Mouse (Mus musculus) brain, embryonic 14.5 days (tissue): ENCODE results near the gene Nap1l2. TPM values are rescaled to one million over a fixed set of nuclear protein-coding genes. Genes with fewer than 3 reads are reported as not detected.
"Not testable (repeated sequence)": the region's sequence is repeated elsewhere in the genome, so short reads cannot be mapped to it uniquely, and the experiment has no call there.

Experiments used
- DNase-seq: peaks from one replicate; pipeline ENCODE4 v3.0.0-alpha.2; 2011; ENCODE audit warnings: low read depth
- CTCF ChIP-seq: fragments of 200-500 bp; IDR thresholded peaks from 2 replicates; pipeline ENCODE4 v1.5.1; 2012; ENCODE audit warnings: inconsistent platforms, mild to moderate bottlenecking, moderate library complexity, borderline replicate concordance; ENCODE audit not compliant: insufficient read depth, insufficient read length; ENCODE audit errors: extremely low read depth
- POLR2A ChIP-seq: fragments of 200-500 bp; IDR thresholded peaks from 2 replicates; pipeline ENCODE4 v1.6.1; 2012; ENCODE audit warnings: mild to moderate bottlenecking, inconsistent platforms, borderline replicate concordance; ENCODE audit not compliant: poor library complexity, insufficient read depth, insufficient read length, severe bottlenecking; ENCODE audit errors: extremely low read depth
- polyA plus RNA-seq: library from polyadenylated mRNA; depleted of rRNA; stranded (reverse); fragments of >200 nt; gene quantifications from 2 replicates; pipeline ENCODE4 v1.2.3, GENCODE M21; 2012; rRNA removed

Gene Nap1l2
- 29.4 and 46.4 TPM in 2 replicates for polyA plus RNA-seq

DNA sequence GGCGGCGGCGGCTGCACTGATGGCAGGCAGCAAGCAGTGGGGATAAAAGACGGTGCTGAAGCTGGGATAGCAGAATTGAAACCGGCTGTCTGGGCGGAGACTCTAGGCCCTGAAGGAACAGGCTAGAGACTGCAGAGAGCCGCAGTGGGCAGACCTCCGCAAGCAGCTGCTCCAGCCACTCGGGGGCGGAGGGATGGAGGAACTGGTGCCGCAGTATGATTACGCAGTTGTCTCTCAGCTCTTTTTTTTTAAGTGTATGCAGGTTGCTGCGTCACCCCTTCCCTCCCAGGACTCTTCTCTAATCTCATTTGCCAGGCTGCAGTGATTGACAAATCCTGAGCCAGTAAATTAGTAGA is at the start of gene Nap1l2:
Gene Nap1l2, minus strand, starts transcription at position 210 of the 356 bp plus-strand sequence.
- DNase-seq: peak; percentile 94
- TF ChIP-seq CTCF: no peak
- TF ChIP-seq POLR2A: peak; percentile 30; the same call in 1 of the 2 replicates

DNA sequence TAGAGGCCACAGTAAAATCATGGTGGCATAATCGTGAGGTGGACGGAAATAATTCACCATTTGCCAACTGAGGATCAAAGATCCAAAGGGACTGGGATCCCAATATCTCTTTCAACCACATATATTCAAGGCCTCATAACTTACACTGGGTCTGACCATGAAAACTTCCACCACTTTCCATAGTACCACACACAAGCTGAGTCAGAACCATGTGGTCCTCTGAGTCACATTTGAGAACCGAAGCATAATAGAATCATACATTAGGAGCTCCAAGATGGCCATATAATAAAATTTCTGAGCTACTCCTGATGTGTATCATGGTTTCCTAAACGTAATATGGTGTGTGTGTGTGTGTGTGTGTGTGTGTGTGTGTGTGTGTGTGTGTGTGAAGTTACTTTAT is 28.8 kb upstream of the Nap1l2 start:
- no peak for DNase-seq
- no peak for TF ChIP-seq POLR2A
- no peak for TF ChIP-seq CTCF

DNA sequence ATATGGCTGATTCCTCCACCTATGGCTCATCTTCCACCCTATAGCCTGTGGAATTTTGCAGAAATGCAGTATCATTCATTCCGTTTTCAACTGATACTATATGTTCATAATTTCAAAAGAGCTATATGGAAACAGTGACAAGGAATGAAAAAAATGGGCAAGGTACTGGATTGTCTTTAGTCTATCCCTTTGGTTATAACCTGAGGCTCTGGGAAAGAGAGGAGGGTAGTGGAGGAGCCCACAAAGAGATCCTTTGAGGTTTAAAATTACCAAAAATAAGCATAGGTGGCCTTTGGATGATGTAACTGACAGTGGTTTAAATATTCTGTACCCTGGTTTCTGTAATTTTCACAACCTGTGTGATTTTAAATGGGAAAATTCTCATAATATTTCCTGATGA is 389 bp upstream of the Nap1l2 start:
- DNase-seq: no peak
- TF ChIP-seq POLR2A: no peak
- no peak for TF ChIP-seq CTCF

- DNase-seq: no peak
- TF ChIP-seq POLR2A: no peak
- TF ChIP-seq CTCF: no peak
These were observed 534 bp downstream of the Nap1l2 start for GRCm38 (mm10) chrX:103185781-103186430.

DNA sequence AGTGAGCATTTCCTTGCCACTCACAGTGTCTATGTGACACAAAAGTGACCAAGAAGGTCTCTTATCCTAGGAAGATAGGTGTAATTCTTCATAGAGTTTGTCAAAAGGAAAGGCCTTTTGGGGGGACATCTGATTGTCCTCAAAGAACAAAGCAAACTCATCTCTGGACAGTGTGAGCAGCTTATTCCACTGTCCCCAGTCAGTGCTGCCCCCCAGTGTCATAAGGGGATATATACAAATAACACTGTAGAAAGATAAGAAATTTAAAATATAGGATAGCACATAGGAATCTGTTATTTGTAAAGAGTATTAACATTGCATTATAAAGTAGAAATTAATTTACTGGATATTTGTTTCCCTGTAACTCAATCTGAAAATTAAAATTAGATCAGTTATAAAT is 2.9 kb downstream of the Nap1l2 start:
- peak; percentile 33; the same call in 1 of the 2 replicates for TF ChIP-seq CTCF
- TF ChIP-seq POLR2A: no peak
- DNase-seq: peak; percentile 60

- TF ChIP-seq POLR2A (no peak), CTCF (no peak)
- no peak for DNase-seq
These were observed 6.5 kb downstream of the Nap1l2 start for GRCm38 (mm10) chrX:103179771-103180558.

DNA sequence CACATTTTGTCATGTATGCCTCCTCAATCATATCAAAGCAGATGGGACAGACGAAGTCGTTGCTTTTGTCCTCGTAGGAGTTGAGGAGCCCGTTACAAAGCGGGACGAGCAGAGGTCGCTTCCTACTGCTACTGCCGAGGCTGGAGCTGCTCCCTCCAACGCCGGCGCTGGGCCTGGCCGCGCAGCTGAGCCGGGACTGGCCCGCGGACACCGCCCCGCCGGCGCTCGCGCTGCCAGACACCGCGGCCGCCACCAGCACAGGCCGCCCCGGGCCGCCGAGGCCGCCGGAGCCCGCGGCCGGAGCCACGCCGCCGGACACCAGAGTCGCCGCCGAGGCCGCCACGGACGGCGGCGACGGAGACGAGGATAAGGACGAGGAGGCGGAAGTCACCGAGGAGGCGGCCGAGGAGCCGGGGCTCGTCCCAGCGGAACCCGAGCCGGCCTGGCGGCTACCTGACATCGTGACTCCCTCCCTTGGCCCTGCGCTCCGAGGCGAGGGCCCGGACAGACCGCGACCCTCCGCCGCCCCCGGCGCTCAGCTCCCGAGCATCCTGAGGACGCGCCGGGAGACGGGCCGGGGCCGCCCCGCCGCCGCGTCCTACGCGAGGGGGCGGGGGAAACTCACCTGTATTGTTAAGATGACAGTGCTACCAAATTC is 21.4 kb downstream of the Nap1l2 start:
- not testable (repeated sequence) for DNase-seq

GRCm38 (mm10) chrX:103156134-103156533 is 30.3 kb downstream of the Nap1l2 start:
- TF ChIP-seq CTCF (no peak), POLR2A (no peak)
- DNase-seq: no peak

- TF ChIP-seq POLR2A (no peak), CTCF (no peak)
- DNase-seq: no peak
These were observed 47.9 kb downstream of the Nap1l2 start for GRCm38 (mm10) chrX:103138549-103138948.

Other genes starting within 250 kb of the Nap1l2 start
- not detected in 2 replicates for gene Cdx4, start 134.8 kb upstream of the Nap1l2 start, polyA plus RNA-seq
- gene Chic1, start 169.8 kb upstream of the Nap1l2 start, polyA plus RNA-seq: 7.0 and 8.7 TPM in 2 replicates
- 1.2 and 1.4 TPM in 2 replicates for gene Tsx, start 227.8 kb upstream of the Nap1l2 start, polyA plus RNA-seq
- 0.28 and 0.56 TPM in 2 replicates for gene Gm26992, start 235.4 kb upstream of the Nap1l2 start, polyA plus RNA-seq